Mouse (Mus musculus) Muller cell, postnatal 12 days (primary cell): ENCODE data around the gene Kif18a.

Source experiments
- DNase-seq: peaks from one replicate; pipeline ENCODE4 v3.0.0-alpha.2; 2015; ENCODE audit errors: inconsistent ontology term

Kif18a gene

GRCm38 (mm10) chr2:109374881-109375280 lies 94.3 kb downstream of the Kif18a start:
- no peak for DNase-seq

- DNase-seq: no peak
These were observed 103.5 kb downstream of the Kif18a start for GRCm38 (mm10) chr2:109384019-109384418.

- DNase-seq: peak; percentile 4
These were observed 105.7 kb downstream of the Kif18a start for GRCm38 (mm10) chr2:109386211-109386610.

- no peak for DNase-seq
These were observed 108.2 kb downstream of the Kif18a start for GRCm38 (mm10) chr2:109388733-109389132.

GRCm38 (mm10) chr2:109389977-109390376 lies 109.4 kb downstream of the Kif18a start:
- DNase-seq: peak; percentile 40
